Mouse (Mus musculus): Measurements from ENCODE around the gene Gm20388. TPM values are rescaled to one million over a fixed set of nuclear protein-coding genes. Genes with fewer than 3 reads are reported as not detected.

The Gm20388 gene
- polyA plus RNA-seq, 1 experiment from 2014 or later = 8.3 TPM

GRCm38 (mm10) chr8:120759847-120760246 is 849.2 kb downstream of the Gm20388 start:
- DNase-seq (ENCODE audit: low spot score) (no peak), ATAC-seq (replicated peaks; ENCODE audit: low FRiP score, low TSS enrichment, low read depth) (no peak)
- Histone ChIP-seq H3K4me2 (ENCODE audit: low read length) (no peak overlapping the region), H3K9me3 (ENCODE audit: control insufficient read depth, low read length) (no peaks in the 10 kb centered on the region), H3K27ac (ENCODE audit: low read depth) (no peak overlapping the region), H3K4me1 (replicated peaks; ENCODE audit: control insufficient read depth, insufficient read depth, low read length) (0 out of 2 replicates have a peak, but pooled peaks cover 7% of the 10 kb centered on the region), H3K27me3 (replicated peaks; ENCODE audit: control insufficient read depth, insufficient read depth, low read length) (no peaks in the 10 kb centered on the region), H3K9ac (ENCODE audit: low read length) (no peak overlapping the region), H3K36me3 (ENCODE audit: control insufficient read depth, insufficient read depth, low read length) (no peaks in the 10 kb centered on the region), H3K4me3 (ENCODE audit: low read depth, low read length) (no peak overlapping the region)
- 87% methylated on average over 6 of the region's 6 CpGs for WGBS

GRCm38 (mm10) chr8:120760341-120761215 is 849.9 kb downstream of the Gm20388 start:
- 78% methylated on average over 19 of the region's 19 CpGs for WGBS
- Histone ChIP-seq H3K4me3 (ENCODE audit: low read depth, low read length) (no peak overlapping the region), H3K9ac (ENCODE audit: low read length) (no peak overlapping the region), H3K9me3 (ENCODE audit: control insufficient read depth, low read length) (no peaks in the 10 kb centered on the region), H3K4me1 (replicated peaks; ENCODE audit: control insufficient read depth, insufficient read depth, low read length) (0 out of 2 replicates have a peak, but pooled peaks cover 5% of the 10 kb centered on the region), H3K36me3 (ENCODE audit: control insufficient read depth, insufficient read depth, low read length) (no peaks in the 10 kb centered on the region), H3K4me2 (ENCODE audit: low read length) (no peak overlapping the region), H3K27ac (ENCODE audit: low read depth) (no peak overlapping the region), H3K27me3 (replicated peaks; ENCODE audit: control insufficient read depth, insufficient read depth, low read length) (no peaks in the 10 kb centered on the region)
- DNase-seq (ENCODE audit: low spot score) (no peak), ATAC-seq (replicated peaks; ENCODE audit: low FRiP score, low TSS enrichment, low read depth) (no peak)

GRCm38 (mm10) chr8:120763267-120763666 is 852.6 kb downstream of the Gm20388 start:
- H3K27me3 ChIP-seq (replicated peaks; ENCODE audit: control insufficient read depth, insufficient read depth, low read length) = no peaks in the 10 kb centered on the region
- H3K4me3 ChIP-seq (ENCODE audit: low read depth, low read length) = no peak overlapping the region
- H3K9ac ChIP-seq (ENCODE audit: low read length) = no peak overlapping the region
- no peak overlapping the region for H3K27ac ChIP-seq (ENCODE audit: low read depth)
- ATAC-seq (replicated peaks; ENCODE audit: low FRiP score, low TSS enrichment, low read depth) (no peak), DNase-seq (ENCODE audit: low spot score) (no peak)
- no peaks in the 10 kb centered on the region for H3K36me3 ChIP-seq (ENCODE audit: control insufficient read depth, insufficient read depth, low read length)
- 55% methylated on average over 5 of the region's 5 CpGs for WGBS
- no peak overlapping the region for H3K4me2 ChIP-seq (ENCODE audit: low read length)
- no peaks in the 10 kb centered on the region for H3K9me3 ChIP-seq (ENCODE audit: control insufficient read depth, low read length)
- no peaks in the 10 kb centered on the region for H3K4me1 ChIP-seq (replicated peaks; ENCODE audit: control insufficient read depth, insufficient read depth, low read length)

- H3K27ac ChIP-seq (ENCODE audit: low read depth) = no peak overlapping the region
- no peak for ATAC-seq (replicated peaks; ENCODE audit: low FRiP score, low TSS enrichment, low read depth)
- H3K4me1 ChIP-seq (replicated peaks; ENCODE audit: control insufficient read depth, insufficient read depth, low read length) = no peaks in the 10 kb centered on the region; the same call in 1 of the 2 replicates
Measured at GRCm38 (mm10) chr8:120764638-120765037, 854.0 kb downstream of the Gm20388 start.

GRCm38 (mm10) chr8:120766622-120767021 is 856.0 kb downstream of the Gm20388 start:
- no peaks in the 10 kb centered on the region for H3K27me3 ChIP-seq (replicated peaks; ENCODE audit: control insufficient read depth, insufficient read depth, low read length)
- no peak overlapping the region for H3K9ac ChIP-seq (ENCODE audit: low read length)
- ATAC-seq (replicated peaks; ENCODE audit: low FRiP score, low TSS enrichment, low read depth) = no peak
- no peak overlapping the region for H3K4me3 ChIP-seq (ENCODE audit: low read depth, low read length)
- H3K36me3 ChIP-seq (ENCODE audit: control insufficient read depth, insufficient read depth, low read length) = no peaks in the 10 kb centered on the region
- H3K9me3 ChIP-seq (ENCODE audit: control insufficient read depth, low read length) = no peaks in the 10 kb centered on the region
- no peaks in the 10 kb centered on the region; the same call in 1 of the 2 replicates for H3K4me1 ChIP-seq (replicated peaks; ENCODE audit: control insufficient read depth, insufficient read depth, low read length)
- WGBS = 52% methylated on average over 3 of the region's 3 CpGs
- DNase-seq (ENCODE audit: low spot score) = no peak
- no peak overlapping the region for H3K4me2 ChIP-seq (ENCODE audit: low read length)
- H3K27ac ChIP-seq (ENCODE audit: low read depth) = no peak overlapping the region

More at GRCm38 (mm10) chr8:120764638-120765037, 854.0 kb downstream of the Gm20388 start:
- H3K36me3 ChIP-seq (ENCODE audit: control insufficient read depth, insufficient read depth, low read length) = no peaks in the 10 kb centered on the region
- H3K4me2 ChIP-seq (ENCODE audit: low read length) = no peak overlapping the region
- H3K9ac ChIP-seq (ENCODE audit: low read length) = no peak overlapping the region
- H3K27me3 ChIP-seq (replicated peaks; ENCODE audit: control insufficient read depth, insufficient read depth, low read length) = no peaks in the 10 kb centered on the region
- DNase-seq (ENCODE audit: low spot score) = no peak
- no peaks in the 10 kb centered on the region for H3K9me3 ChIP-seq (ENCODE audit: control insufficient read depth, low read length)
- H3K4me3 ChIP-seq (ENCODE audit: low read depth, low read length) = no peak overlapping the region

GRCm38 (mm10) chr8:120768454-120769218 is 858.0 kb downstream of the Gm20388 start:
- Histone ChIP-seq H3K27me3 (replicated peaks; ENCODE audit: control insufficient read depth, insufficient read depth, low read length) (no peaks in the 10 kb centered on the region), H3K36me3 (ENCODE audit: control insufficient read depth, insufficient read depth, low read length) (no peaks in the 10 kb centered on the region), H3K9ac (ENCODE audit: low read length) (no peak overlapping the region), H3K4me3 (ENCODE audit: low read depth, low read length) (no peak overlapping the region), H3K9me3 (ENCODE audit: control insufficient read depth, low read length) (no peaks in the 10 kb centered on the region), H3K4me1 (replicated peaks; ENCODE audit: control insufficient read depth, insufficient read depth, low read length) (no peaks in the 10 kb centered on the region; the same call in 1 of the 2 replicates), H3K27ac (ENCODE audit: low read depth) (no peak overlapping the region), H3K4me2 (ENCODE audit: low read length) (no peak overlapping the region)
- no peak for DNase-seq (ENCODE audit: low spot score)
- ATAC-seq (replicated peaks; ENCODE audit: low FRiP score, low TSS enrichment, low read depth) = no peak
- whole genome bisulfite sequencing = 70% methylated on average over 12 of the region's 12 CpGs

GRCm38 (mm10) chr8:120777184-120777583 is 866.5 kb downstream of the Gm20388 start:
- Histone ChIP-seq H3K4me3 (ENCODE audit: low read depth, low read length) (no peak overlapping the region), H3K9me3 (ENCODE audit: control insufficient read depth, low read length) (no peaks in the 10 kb centered on the region), H3K9ac (ENCODE audit: low read length) (no peak overlapping the region), H3K36me3 (ENCODE audit: control insufficient read depth, insufficient read depth, low read length) (no peaks in the 10 kb centered on the region), H3K27me3 (replicated peaks; ENCODE audit: control insufficient read depth, insufficient read depth, low read length) (no peaks in the 10 kb centered on the region), H3K4me2 (ENCODE audit: low read length) (no peak overlapping the region), H3K4me1 (replicated peaks; ENCODE audit: control insufficient read depth, insufficient read depth, low read length) (no peaks in the 10 kb centered on the region), H3K27ac (ENCODE audit: low read depth) (no peak overlapping the region)
- WGBS = 92% methylated on average over 10 of the region's 10 CpGs
- ATAC-seq (replicated peaks; ENCODE audit: low FRiP score, low TSS enrichment, low read depth) (no peak), DNase-seq (ENCODE audit: low spot score) (no peak)

- H3K4me2 ChIP-seq (ENCODE audit: low read length) = no peak overlapping the region
- no peak for DNase-seq (ENCODE audit: low spot score)
- H3K9ac ChIP-seq (ENCODE audit: low read length) = no peak overlapping the region
- WGBS = 56% methylated on average over 13 of the region's 13 CpGs
- no peaks in the 10 kb centered on the region for H3K36me3 ChIP-seq (ENCODE audit: control insufficient read depth, insufficient read depth, low read length)
- no peaks in the 10 kb centered on the region for H3K4me1 ChIP-seq (replicated peaks; ENCODE audit: control insufficient read depth, insufficient read depth, low read length)
- H3K9me3 ChIP-seq (ENCODE audit: control insufficient read depth, low read length) = no peaks in the 10 kb centered on the region
- H3K4me3 ChIP-seq (ENCODE audit: low read depth, low read length) = no peak overlapping the region
- ATAC-seq (replicated peaks; ENCODE audit: low FRiP score, low TSS enrichment, low read depth) = no peak
- H3K27me3 ChIP-seq (replicated peaks; ENCODE audit: control insufficient read depth, insufficient read depth, low read length) = no peaks in the 10 kb centered on the region
- H3K27ac ChIP-seq (ENCODE audit: low read depth) = no peak overlapping the region
Measured at GRCm38 (mm10) chr8:120777732-120778131, 867.1 kb downstream of the Gm20388 start.
